Mouse (Mus musculus): ENCODE measurements around the gene Mlec.
"Not testable (repeated sequence)": the region's sequence is repeated elsewhere in the genome, so short reads cannot be mapped to it uniquely, and the experiment has no call there.

Gene Mlec

DNA sequence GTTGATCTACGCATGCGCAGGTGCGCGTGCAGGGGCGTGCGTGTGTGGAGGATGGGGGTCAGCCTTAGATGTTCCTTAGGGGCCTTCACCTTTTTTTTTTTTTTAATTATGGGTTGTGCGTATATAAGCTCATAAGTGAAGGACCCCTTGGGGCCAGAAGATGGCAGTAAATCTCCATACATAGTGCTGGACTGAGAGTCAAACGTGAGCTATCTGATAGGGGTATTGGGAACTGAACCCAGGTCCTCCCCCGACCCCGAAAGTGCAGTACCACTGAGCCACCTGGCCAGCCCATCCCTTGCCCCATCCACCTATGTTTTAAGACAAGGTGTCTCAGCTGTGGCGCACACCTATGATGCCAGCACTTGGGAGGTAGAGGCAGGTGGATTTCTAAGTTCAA, 21.6 kb upstream of the Mlec start:
- no peak for DNase-seq

DNA sequence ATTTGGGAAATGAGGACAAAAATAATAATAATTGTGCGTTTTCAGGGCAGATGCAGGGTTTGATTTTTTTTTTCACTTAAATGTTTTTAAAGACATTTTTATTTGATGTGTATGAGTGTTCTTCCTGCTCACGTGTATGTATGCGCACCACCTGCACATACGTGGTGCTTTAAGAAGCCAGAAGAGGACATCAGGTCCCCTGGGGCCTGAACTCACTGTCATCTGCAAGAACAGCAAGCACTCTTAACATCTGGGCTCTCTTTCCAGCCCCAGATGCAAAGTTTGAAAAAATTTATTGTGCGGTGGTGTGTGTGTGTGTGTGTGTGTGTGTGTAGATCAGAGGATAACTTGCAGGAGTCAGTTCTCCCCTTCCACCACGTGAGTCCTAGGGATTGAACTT, 19.9 kb upstream of the Mlec start:
- no peak for DNase-seq

- DNase-seq: no peak
Measured at GRCm38 (mm10) chr5:115174554-115174953, 16.6 kb upstream of the Mlec start.

DNA sequence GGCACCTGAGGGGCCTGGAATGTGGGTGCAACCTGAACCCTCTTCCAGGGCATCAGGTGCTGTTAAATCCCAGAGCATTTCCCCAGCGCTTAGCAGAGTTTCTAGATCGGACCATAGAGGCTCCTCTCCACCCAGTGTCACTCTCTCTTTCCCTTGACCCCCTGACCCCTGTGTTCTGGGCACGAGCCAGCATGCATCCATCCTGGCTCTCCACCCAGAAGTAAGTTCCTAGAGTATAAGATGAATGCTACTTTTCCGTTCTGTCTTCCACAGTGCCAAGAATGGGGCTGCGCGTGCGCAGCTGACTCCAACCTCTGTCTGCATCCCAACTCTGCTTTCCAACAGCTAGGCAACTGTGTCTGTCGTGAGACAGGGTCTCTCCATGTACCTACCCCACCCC, 12.2 kb upstream of the Mlec start:
- no peak for DNase-seq

DNA sequence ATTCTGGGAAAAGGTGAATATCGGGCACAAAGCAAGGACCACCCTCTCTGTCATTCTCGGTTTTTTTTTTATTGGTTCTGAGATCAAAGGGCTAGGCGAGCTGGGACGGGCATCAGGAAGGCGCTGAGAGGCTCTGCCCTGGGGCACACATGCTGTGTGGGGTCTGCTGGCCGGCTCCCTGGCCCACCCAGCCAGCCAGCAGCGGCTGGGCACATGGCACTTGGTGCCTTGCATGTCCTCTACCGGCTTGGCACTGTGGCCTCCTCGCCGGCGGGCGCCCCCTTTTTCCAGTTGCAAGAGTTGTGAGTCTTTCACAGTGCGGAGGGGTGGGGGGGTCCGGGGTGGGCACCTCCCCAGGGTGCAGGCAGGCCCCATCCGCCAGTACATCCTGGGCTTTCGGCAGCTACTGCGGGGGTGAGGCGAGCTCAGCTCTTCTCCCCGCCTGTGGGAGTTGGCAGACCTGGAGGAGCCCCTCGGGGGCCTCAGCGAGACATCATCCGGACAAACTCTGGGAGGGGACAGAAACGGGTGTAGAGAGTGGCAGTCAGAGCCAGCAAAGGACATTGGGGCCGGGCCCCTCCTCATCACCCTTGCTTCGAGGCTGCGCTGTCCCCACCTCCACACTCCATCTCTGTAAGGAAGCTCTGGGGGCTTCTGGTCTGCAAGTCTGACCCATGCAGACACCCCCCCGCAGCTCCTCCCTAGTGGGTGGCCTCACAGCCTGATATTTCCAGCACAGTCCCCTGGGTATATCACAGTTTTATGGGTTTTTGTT, 10.8 kb upstream of the Mlec start:
- no peak for DNase-seq

GRCm38 (mm10) chr5:115167396-115167795, 9.4 kb upstream of the Mlec start:
- DNase-seq: no peak

DNA sequence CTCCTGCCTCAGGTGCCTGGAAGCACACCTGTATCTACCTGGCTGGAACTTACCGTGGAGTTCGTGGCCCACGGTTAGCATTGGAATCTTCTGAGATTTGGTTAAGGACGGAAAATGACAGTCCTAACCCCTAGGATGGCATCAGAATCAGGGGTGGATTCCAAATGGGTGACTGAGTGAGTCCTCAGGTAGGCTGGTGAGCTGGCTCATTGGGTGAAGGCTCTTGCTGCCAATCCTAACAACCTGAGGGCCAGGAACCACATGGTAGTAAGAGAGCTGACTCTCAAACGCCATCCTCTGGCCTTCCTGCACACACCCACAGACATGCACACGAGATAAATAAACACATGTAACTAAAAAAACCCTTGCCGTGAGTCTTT, 8.8 kb upstream of the Mlec start:
- no peak for DNase-seq

GRCm38 (mm10) chr5:115165895-115166814, 8.2 kb upstream of the Mlec start:
- peak; percentile 64 to 77 for DNase-seq

DNA sequence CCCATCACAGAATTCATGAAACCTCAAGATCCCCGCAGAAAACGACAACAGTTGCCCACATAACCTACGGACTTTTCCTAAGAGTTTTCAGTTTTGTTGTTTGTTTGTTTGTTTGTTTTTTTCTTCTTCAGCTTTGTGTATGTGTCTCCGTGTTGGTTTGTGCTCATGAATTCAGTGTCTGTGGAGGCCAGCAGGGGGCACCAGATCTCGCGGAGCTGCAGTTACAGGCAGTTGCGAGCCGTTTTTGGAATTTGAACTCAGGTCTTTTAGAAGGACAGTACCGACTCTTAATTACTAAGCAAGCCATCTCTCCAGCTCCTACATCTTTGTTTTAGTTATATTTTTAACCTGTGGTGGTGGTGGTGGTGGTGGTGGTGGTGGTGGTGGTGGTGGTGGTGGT, 7.4 kb upstream of the Mlec start:
- DNase-seq: peak; percentile 32 to 62

- DNase-seq: not testable (repeated sequence)
Measured at GRCm38 (mm10) chr5:115164446-115164845, 6.5 kb upstream of the Mlec start.

GRCm38 (mm10) chr5:115163563-115163962, 5.6 kb upstream of the Mlec start:
- DNase-seq: peak; percentile 65 to 78

DNA sequence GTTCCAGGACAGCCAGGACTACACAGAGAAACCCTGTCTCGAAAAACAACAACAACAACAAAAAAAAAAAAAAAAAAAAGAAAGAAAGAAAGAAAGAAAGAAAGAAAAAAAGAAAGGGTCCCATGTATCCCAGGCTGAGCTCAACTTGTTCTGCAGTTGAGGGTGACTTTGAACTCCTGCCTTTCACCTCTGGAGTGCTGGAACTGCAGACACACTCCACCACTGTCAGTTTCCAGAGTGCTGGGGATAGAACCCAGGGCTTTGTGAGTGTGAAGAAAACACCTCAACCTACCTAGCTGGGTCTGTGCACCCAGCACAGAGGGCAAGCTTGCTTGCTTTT, 3.9 kb upstream of the Mlec start:
- DNase-seq: not testable (repeated sequence)

DNA sequence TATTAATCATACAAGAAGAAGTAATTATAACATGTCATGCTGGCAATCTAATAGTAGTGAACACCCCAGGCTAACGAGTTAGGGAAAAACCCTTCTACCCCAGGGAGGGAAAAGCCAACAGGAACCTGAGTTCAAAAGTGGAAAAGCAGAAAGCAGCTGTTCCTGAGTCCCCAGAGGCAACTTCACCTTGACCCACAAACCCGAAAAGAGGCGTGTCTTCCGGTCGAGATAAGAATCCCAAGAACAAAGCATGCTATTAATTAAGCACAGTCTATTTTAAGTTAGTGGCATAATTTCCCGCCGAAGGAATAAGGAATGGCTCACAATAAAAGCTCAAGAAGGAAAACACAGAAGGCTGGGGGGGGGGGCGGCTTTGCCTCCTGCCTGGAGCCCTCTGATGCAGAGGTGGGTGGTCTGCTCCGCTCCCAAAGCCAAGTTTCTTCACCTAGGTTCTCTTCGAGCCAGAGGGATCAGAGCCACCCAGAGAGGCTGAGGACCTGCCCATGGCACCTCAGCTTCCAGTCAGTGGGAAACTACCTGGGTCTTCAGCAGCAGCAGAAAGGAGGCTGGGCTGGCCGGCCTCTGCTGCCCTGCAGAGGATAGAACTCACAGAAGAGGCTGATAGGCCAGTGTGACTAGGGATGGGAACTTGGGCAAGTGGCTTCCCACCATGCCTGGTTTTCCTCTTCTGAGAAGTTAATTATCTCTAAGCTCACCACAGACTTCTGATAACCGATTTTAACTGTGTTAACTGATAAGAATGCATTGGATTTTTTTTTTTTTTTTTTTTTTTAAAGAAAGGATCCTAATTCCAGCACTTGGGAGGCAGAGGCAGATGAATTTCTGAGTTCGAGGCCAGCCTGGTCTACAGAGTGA, 3.3 kb upstream of the Mlec start:
- no peak for DNase-seq

DNA sequence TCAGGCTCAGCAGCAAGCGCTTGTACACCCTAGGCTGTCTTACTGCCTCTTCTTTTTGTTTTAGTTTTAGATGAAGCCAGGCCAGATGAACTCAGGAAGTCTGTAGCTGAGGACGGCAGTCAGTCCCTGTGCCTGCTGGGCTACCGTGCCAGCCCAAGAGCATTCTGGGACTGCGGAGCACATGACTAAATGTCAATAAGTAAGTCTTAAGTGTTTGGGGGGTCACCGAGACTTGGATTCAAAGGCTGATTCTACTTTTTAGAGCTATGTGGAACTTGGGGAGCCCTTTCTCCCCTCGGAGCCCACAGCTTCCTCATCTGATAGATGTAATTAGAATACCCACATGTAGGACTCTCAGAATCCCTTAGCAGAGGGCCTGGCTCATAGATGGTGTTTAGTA, 2.7 kb upstream of the Mlec start:
- DNase-seq: no peak

- DNase-seq: no peak
Measured at GRCm38 (mm10) chr5:115159165-115159564, 1.2 kb upstream of the Mlec start.

DNA sequence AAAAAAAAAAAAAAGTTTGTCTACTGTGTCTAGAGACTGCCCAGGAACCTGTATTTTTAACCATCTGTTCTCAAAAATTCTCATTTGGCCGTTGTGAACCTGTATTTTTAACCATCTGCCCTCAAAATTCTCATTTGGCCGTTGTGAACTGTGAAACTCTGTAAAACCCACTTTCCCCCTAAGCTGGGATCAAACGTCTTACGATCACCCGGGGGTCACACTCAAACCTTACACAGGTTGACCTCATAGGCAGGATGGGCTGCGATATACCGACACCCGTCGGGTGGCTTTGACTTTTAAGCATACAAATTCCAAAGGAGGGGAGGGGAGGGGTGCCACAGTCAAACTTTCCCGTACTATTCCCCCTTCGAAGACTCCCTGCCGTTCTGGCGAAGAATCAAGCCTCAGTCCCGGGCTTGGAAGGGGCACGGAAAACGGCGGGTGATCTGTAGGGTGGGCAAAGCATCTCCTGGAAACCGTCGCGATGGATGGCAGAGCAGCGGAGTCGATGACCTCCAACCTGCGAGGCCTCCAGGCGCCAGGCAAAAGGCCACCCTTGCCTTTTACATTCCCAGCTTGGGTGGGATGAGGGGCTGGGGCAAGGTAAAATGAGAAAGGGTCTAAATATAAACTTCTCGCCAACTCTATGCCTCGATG, 918 bp downstream of the Mlec start:
- peak; percentile 19 to 44 for DNase-seq

DNA sequence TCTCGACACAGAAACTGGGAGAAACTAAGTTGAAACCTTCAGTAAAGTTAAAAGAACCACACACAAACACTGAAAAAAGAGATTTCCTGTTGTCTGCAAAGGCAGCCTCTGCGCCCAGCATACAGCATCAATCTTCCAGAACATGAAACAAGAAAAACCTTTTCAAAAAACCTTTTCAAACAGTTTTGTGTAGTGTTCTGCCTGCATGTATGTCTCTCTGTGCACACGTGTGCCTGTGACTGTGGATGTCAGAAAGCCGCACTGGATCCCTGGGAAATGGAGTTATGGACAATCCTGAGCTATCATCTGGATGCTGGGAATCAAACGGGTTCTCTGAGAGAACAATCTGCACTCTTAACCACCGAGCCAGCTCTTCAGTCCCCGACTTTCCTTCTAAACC, 1.6 kb downstream of the Mlec start:
- DNase-seq: no peak

GRCm38 (mm10) chr5:115155831-115156230, 2.1 kb downstream of the Mlec start:
- peak; percentile 16 to 47 for DNase-seq

DNA sequence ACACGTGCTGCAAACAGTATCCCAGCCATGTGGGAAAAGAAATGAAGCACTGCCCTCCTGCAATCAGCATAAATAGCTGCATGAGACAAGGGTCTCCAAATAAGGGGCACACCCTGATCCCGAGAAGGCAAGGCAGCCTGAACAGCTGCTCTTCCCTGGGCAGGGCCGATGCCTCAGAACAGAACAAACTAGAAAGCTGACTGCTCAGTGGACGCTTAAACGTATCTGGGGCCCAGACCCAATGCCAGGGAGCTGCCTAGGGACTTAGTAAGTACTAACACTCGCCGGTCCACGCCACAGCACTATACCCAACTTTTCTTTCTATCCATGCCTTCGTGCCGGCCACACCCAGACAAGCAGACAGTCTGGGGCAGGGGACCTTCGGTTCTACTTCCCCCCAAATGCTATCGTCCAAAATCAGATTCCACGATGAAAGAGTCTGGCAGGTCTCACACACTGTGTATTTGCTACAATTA, 2.8 kb downstream of the Mlec start:
- no peak for DNase-seq

DNA sequence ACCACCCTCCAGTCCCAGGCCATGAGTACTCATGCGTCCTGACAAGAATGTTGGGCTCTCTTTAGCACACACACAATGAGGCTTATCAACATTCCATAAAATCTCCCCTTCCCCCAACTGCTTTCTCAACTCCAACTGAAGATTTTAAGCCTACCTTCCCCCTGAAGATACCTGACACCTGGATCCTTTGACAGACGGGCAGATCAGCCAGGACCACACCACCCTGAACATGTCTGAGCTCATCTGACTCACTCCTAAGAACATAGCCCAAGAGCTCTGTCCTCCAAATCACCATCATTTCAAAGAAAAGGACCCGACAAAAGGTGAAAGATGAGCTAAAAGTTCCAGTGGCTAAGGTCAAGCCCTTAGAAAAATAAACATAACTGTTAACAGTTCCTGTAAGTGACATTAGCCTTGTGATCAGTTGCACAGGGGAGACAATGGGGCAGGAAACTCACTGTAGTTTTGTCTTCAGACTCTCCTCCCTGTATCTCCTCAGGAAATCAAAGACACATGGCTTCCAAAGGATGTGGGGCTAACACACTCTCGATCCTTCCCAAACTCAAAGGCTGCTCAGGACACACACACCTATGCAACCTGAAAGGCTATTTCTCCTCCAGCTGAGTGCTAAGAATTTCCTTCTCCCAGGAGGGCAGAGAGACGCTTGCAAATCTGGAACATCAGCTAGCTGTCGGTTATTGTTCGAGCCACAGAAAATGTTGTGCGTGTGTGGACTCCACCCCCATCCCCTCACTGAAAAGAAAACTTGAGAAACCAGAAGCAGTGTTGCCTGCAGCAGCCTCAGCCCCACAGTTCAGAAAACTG, 5.6 kb downstream of the Mlec start:
- no peak for DNase-seq

GRCm38 (mm10) chr5:115151457-115151856, 6.5 kb downstream of the Mlec start:
- DNase-seq: no peak

GRCm38 (mm10) chr5:115150991-115151390, 7.0 kb downstream of the Mlec start:
- DNase-seq: no peak
